Mouse (Mus musculus): ENCODE data around the gene Cdhr1. TPM values are rescaled to one million over a fixed set of nuclear protein-coding genes. Genes with fewer than 3 reads are reported as not detected.
"Not testable (repeated sequence)": the region's sequence is repeated elsewhere in the genome, so short reads cannot be mapped to it uniquely, and the experiment has no call there.

The Cdhr1 gene
- total RNA-seq (2014; rRNA removed; ENCODE audit: low replicate concordance) (not detected in 2 replicates), polyA plus RNA-seq (2015; fragmentation: Nextera tagmentation; extraction: Ambion mirVana) (0.07 and 0.11 TPM in 2 replicates)

DNA sequence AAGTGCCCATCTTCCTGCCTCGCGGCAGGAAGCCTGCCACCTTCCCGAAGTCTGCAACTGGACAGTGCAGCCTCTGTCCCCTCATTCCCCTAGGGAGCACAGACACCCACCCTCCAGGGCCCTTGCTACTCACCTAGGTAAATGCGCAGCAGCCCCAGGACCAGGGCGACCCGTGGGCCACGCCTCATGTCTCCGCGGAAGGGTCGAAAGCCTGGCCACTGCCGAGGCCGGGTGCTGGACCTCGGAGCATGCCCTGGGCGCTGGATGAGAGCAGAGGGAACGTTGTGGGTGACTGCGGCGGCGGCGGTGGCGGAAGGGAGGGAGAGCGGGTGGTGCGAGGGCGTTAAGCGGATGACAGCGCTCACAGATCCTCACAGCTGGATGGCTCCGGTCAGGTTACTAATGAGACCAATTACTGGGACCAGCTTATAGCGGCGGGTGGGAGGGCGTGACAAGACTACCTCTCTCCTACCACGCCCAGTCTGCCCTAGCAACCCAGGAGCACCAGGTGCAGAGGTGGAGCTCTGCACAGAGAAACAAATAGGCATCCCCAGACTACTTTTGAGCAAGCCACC lies at the start of gene Cdhr1:
Gene Cdhr1 (minus strand): TSS at position 392 of the 575 bp plus-strand sequence.
- ATAC-seq (ENCODE audit: insufficient read depth, low read depth) (no peak), DNase-seq (ENCODE audit: low spot score) (no peak)
- Histone ChIP-seq H3K4me3 (ENCODE audit: low read depth, low read length) (peak within 1 kb of the TSS; percentile 35), H3K4me1 (ENCODE audit: control insufficient read depth, insufficient read depth) (peaks cover 6% of the 10 kb centered on the region; the same call in 1 of the 2 replicates), H3K9ac (replicated peaks; ENCODE audit: low read depth, low read length) (no peak within 1 kb of the TSS), H3K36me3 (replicated peaks; ENCODE audit: control insufficient read depth, insufficient read depth, low read length) (no peaks in the 10 kb centered on the region), H3K27ac (ENCODE audit: low read depth) (no peak within 1 kb of the TSS), H3K4me2 (ENCODE audit: low read depth, low read length) (peak within 1 kb of the TSS; percentile 64), H3K9me3 (replicated peaks; ENCODE audit: control insufficient read depth, low read length) (no peaks in the 10 kb centered on the region), H3K27me3 (ENCODE audit: control insufficient read depth, insufficient read depth, low read length) (peaks cover 49% of the 10 kb centered on the region)
- TF ChIP-seq CTCF (IDR thresholded peaks at IDR 0.05; ENCODE audit: low read depth) (no peak), EP300 (IDR thresholded peaks at IDR 0.05; ENCODE audit: low read depth) (no peak)
- WGBS, result 1% methylated on average over 30 of the region's 30 CpGs

DNA sequence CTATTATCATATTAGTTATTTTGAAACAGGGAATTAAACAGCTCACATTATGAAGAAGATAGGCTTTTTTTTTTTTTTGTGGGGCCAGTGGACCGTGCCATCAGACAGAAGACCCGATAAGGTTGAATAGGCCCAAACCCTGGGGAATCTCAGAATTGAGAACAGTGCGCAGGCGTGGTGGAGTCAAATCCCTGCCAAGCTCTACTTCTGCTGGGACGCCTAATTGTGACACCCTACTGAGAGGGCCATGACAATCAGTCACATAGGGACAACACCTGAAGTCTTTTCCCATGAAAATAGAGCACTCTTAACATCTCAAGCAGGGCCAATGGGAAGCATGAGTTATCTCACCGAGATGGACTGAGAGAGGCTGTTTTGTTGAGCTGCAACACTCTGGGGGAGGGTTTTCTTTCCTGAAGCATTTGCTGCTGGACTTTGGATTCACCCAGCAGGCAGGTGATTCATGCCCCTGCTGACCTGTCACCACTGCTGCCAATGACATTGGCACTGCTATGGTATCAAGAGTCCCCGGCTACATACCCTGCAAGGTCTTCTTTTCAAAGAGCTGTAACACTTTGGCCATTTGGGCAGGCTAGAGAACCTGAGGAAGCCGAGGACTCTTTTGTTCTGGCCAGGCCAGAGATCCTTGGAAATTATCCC lies 41.0 kb upstream of the Cdhr1 start:
- Histone ChIP-seq H3K4me2 (ENCODE audit: low read depth, low read length) (no peak overlapping the region), H3K4me1 (ENCODE audit: control insufficient read depth, insufficient read depth) (no peaks in the 10 kb centered on the region), H3K36me3 (replicated peaks; ENCODE audit: control insufficient read depth, insufficient read depth, low read length) (no peaks in the 10 kb centered on the region), H3K27ac (ENCODE audit: low read depth) (no peak overlapping the region), H3K9ac (replicated peaks; ENCODE audit: low read depth, low read length) (no peak overlapping the region), H3K4me3 (ENCODE audit: low read depth, low read length) (no peak overlapping the region), H3K27me3 (ENCODE audit: control insufficient read depth, insufficient read depth, low read length) (no peaks in the 10 kb centered on the region), H3K9me3 (replicated peaks; ENCODE audit: control insufficient read depth, low read length) (no peaks in the 10 kb centered on the region)
- DNase-seq (ENCODE audit: low spot score) (no peak), ATAC-seq (ENCODE audit: insufficient read depth, low read depth) (no peak)
- TF ChIP-seq EP300 (IDR thresholded peaks at IDR 0.05; ENCODE audit: low read depth), result no peak
- TF ChIP-seq CTCF (IDR thresholded peaks at IDR 0.05; ENCODE audit: low read depth), result no peak
- 70% methylated on average over 8 of the region's 8 CpGs for WGBS

DNA sequence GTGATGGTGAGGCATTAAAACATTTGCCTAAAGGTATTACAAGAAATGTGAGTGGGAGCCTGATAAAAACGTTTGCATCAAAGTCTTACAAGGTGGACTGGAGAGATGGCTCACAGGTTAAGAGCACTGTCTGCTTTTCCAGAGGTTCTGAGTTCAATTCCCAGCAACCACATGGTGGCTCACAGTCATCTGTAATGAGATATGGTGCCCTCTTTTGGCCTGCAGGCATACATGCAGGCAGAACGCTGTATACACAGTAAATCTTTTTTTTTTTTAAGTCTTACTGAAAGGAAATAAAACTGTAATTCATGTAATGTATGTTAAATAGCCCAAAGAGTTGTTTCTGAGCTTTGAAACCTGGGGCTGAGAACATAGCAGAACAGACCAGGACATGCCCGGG lies 39.4 kb upstream of the Cdhr1 start:
- not testable (repeated sequence) for H3K9ac ChIP-seq (replicated peaks; ENCODE audit: low read depth, low read length); H3K4me1 ChIP-seq (ENCODE audit: control insufficient read depth, insufficient read depth); ATAC-seq (ENCODE audit: insufficient read depth, low read depth); H3K27ac ChIP-seq (ENCODE audit: low read depth); H3K36me3 ChIP-seq (replicated peaks; ENCODE audit: control insufficient read depth, insufficient read depth, low read length); H3K4me3 ChIP-seq (ENCODE audit: low read depth, low read length); H3K27me3 ChIP-seq (ENCODE audit: control insufficient read depth, insufficient read depth, low read length); DNase-seq (ENCODE audit: low spot score); H3K4me2 ChIP-seq (ENCODE audit: low read depth, low read length); H3K9me3 ChIP-seq (replicated peaks; ENCODE audit: control insufficient read depth, low read length)
- WGBS, result 69% methylated on average over 2 of the region's 3 CpGs

DNA sequence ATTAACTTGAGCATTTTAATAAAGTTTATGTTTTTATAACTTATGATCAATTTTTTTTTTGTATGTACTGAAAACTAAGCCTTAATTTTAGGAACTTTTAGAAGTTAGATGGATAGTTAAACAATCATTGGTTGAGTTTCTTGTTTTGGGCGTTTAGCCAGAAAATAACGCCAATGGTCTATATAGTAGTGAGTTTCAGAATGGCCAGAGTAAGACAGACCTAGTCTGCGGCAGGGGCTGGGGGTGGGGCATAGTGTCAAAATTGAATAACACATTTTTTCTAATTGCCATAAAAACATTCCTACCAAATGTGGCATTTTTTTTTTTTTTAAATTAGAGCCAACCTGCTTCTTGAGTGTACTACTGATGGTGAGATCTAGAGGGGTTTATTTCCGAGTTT lies 38.0 kb upstream of the Cdhr1 start:
- Histone ChIP-seq H3K9me3 (replicated peaks; ENCODE audit: control insufficient read depth, low read length) (no peaks in the 10 kb centered on the region), H3K9ac (replicated peaks; ENCODE audit: low read depth, low read length) (no peak overlapping the region), H3K27me3 (ENCODE audit: control insufficient read depth, insufficient read depth, low read length) (no peaks in the 10 kb centered on the region), H3K4me2 (ENCODE audit: low read depth, low read length) (no peak overlapping the region), H3K27ac (ENCODE audit: low read depth) (no peak overlapping the region), H3K4me3 (ENCODE audit: low read depth, low read length) (no peak overlapping the region), H3K36me3 (replicated peaks; ENCODE audit: control insufficient read depth, insufficient read depth, low read length) (peaks cover 19% of the 10 kb centered on the region), H3K4me1 (ENCODE audit: control insufficient read depth, insufficient read depth) (peaks cover 5% of the 10 kb centered on the region; the same call in 1 of the 2 replicates)
- ATAC-seq (ENCODE audit: insufficient read depth, low read depth), result no peak
- WGBS, result 67% methylated on average over 4 of the region's 4 CpGs
- DNase-seq (ENCODE audit: low spot score), result no peak
- TF ChIP-seq CTCF (IDR thresholded peaks at IDR 0.05; ENCODE audit: low read depth) (no peak), EP300 (IDR thresholded peaks at IDR 0.05; ENCODE audit: low read depth) (no peak)

DNA sequence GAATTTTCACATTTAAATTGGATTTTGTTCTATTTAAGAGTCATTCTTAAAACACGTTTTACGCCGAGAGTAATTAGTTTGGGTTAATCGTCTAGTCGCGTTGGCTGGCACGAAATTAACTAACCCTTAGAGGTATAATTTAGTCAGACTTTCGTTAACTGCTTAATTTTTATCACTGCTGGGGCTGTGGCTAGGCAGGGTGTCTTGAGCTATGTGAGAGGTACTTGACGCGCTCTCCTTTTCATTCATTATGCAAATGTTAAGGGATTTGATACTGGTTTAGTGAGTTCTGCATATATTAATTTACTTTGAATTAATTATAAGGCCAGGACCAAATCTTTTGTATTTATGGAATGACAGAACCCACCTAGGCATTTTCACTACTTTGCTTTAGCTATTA lies 37.5 kb upstream of the Cdhr1 start:
- DNase-seq (ENCODE audit: low spot score), result no peak
- H3K9me3 ChIP-seq (replicated peaks; ENCODE audit: control insufficient read depth, low read length), result no peaks in the 10 kb centered on the region
- no peaks in the 10 kb centered on the region for H3K27me3 ChIP-seq (ENCODE audit: control insufficient read depth, insufficient read depth, low read length)
- peaks cover 23% of the 10 kb centered on the region for H3K36me3 ChIP-seq (replicated peaks; ENCODE audit: control insufficient read depth, insufficient read depth, low read length)
- peak overlapping the region; percentile 90 for H3K4me3 ChIP-seq (ENCODE audit: low read depth, low read length)
- no peak for ATAC-seq (ENCODE audit: insufficient read depth, low read depth)
- no peak for TF ChIP-seq EP300 (IDR thresholded peaks at IDR 0.05; ENCODE audit: low read depth)
- no peak for TF ChIP-seq CTCF (IDR thresholded peaks at IDR 0.05; ENCODE audit: low read depth)
- WGBS, result 3% methylated on average over 10 of the region's 10 CpGs
- H3K27ac ChIP-seq (ENCODE audit: low read depth), result peak overlapping the region; percentile 93
- H3K4me2 ChIP-seq (ENCODE audit: low read depth, low read length), result peak overlapping the region; percentile 63
- peak overlapping the region; percentile 92 for H3K9ac ChIP-seq (replicated peaks; ENCODE audit: low read depth, low read length)
- peaks cover 5% of the 10 kb centered on the region; the same call in 1 of the 2 replicates for H3K4me1 ChIP-seq (ENCODE audit: control insufficient read depth, insufficient read depth)

Measured in heart, postnatal 0 days (tissue).